Mouse (Mus musculus): ENCODE measurements around the gene A030005L19Rik. TPM values are rescaled to one million over a fixed set of nuclear protein-coding genes. Genes with fewer than 3 reads are reported as not detected.
"Not testable (repeated sequence)": the region's sequence is repeated elsewhere in the genome, so short reads cannot be mapped to it uniquely, and the experiment has no call there.

The A030005L19Rik gene
- total RNA-seq (2017), result not detected in 2 replicates

DNA sequence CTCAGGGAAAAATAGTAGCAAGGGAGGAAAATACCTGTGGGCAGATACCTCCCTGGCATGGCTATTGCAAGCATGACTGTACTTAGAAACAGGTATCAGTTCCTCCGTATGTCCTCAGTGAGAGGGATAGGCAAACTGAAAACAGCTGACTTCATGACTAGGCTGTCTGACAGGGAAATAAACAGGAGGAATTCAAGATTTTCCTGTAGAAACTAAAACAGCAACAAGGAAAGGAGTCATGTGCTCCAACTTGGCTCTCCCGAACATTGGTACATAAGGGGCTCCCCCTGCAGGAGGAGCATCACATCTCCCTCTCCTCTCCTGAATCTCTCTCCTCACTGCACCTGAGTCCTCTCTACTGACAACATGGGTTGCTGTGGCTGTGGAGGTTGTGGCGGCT, at the start of gene A030005L19Rik:
Gene A030005L19Rik (plus strand): TSS at position 301 of the 400 bp plus-strand sequence.
- ATAC-seq (ENCODE audit: extremely low read depth, insufficient number of reproducible peaks, low FRiP score, poor library complexity, severe bottlenecking), result no peak

DNA sequence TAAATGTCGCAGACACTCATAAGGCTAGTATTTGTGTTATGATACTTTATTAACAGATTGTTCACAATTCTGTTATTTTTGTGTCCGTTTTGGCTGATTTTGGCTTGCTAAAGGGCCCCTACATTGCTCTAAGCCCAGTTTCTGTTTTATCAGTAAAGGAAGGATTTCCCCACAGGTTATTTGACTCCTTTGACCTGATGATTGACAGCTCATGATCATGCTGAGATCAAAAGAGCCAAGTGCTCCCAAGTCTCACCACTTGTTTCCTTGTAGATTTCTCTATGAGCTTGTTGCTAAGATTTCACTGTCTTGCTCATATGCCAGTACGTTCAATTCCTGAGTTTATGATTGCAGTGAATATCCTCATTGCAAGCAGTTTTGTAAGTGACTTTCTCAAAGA, 42.9 kb upstream of the A030005L19Rik start:
- ATAC-seq (ENCODE audit: extremely low read depth, insufficient number of reproducible peaks, low FRiP score, poor library complexity, severe bottlenecking), result no peak

DNA sequence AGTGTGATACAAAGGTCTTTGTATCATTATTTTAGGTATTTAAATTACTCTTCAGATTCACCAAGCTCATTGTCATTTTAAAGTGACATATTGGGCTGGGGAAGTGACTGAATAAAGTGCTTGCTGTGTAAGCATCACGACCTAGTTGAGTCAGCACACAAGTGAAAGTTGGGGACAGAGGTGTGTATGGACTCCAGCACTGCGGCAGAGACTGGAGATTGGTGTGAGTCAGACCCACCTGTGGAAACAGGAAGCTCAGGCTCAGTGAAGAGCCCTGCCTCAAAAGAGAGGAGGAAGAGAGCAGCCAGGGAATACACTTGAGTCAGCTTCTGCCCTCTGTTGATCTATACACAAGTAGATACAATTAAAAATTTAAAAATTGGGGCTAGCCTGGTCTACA, 34.0 kb upstream of the A030005L19Rik start:
- no peak for ATAC-seq (ENCODE audit: extremely low read depth, insufficient number of reproducible peaks, low FRiP score, poor library complexity, severe bottlenecking)

DNA sequence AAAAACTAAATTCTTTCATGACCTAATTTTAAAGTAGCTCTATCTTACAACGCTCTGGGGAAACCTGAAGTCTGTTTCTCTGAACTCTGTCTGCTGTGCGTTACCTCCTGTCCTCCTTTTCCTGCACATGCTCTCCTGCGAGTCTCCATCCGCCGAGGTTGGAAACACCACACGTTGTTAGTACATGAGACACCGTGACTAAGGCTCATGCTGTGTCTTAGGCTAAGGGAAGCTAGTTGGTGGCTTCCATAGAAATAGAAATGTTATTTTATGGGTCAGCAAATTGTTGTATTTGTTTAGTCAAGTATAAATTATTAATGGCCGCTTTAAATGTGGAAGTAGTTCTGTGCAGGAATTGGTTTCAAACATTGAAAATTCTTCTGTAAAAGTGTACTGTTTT, 32.9 kb upstream of the A030005L19Rik start:
- no peak for ATAC-seq (ENCODE audit: extremely low read depth, insufficient number of reproducible peaks, low FRiP score, poor library complexity, severe bottlenecking)

DNA sequence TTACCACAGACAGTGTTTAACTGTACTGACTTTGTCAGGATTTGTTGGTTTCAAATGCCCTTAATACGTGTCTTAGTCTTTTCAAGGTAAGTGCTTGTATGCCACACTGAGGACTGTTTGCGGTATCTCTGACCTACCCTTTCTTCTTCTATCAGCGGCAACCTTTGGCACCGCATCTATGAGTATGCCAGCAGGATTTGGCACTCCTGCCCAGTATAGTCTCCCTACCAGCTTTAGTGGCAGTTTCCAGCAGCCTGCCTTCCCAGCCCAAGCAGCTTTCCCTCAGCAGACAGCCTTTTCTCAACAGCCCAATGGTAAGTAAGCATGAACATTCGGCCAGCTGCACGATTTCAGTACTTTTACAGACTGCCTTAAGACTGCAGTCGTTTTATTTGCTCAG, 19.9 kb upstream of the A030005L19Rik start:
- ATAC-seq (ENCODE audit: extremely low read depth, insufficient number of reproducible peaks, low FRiP score, poor library complexity, severe bottlenecking), result no peak

DNA sequence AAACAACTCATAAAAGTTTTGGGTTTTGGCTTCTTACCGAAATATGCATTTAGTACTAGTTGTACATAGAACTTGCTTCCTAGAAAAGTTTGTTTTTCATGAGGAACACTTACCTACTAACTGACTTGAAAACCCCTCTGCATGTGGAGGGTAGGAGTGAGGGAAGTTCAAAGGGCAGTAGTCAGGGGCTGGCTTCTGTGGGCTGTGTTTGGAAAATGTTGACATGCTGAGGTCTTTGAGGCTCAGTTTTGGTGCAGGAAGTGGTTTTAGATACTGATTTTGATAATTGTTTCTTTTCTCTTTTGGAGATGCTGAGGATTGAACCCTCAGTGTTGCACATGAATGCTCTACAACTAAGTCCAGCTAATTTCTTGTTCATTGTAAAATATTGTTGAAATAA, 12.6 kb upstream of the A030005L19Rik start:
- no peak for ATAC-seq (ENCODE audit: extremely low read depth, insufficient number of reproducible peaks, low FRiP score, poor library complexity, severe bottlenecking)

DNA sequence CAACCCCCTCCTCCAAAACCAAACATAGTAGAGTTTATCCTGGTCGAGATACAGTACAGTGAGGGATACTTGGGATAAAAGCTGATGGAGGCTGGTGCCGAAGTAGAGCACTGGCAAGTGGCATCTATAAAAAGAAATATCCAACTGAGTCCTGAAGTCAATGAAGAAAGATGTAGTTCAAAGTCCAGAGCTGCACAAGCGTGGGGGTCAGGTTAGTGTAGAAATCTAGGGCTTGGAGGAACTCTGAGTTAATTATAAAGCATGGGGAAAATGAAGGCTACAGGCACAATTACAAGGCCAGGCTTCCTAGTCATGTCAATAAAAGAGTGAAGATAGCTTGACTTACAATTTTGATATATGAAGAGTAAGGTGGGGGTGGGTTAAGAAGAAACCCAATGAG, 11.9 kb upstream of the A030005L19Rik start:
- no peak for ATAC-seq (ENCODE audit: extremely low read depth, insufficient number of reproducible peaks, low FRiP score, poor library complexity, severe bottlenecking)

DNA sequence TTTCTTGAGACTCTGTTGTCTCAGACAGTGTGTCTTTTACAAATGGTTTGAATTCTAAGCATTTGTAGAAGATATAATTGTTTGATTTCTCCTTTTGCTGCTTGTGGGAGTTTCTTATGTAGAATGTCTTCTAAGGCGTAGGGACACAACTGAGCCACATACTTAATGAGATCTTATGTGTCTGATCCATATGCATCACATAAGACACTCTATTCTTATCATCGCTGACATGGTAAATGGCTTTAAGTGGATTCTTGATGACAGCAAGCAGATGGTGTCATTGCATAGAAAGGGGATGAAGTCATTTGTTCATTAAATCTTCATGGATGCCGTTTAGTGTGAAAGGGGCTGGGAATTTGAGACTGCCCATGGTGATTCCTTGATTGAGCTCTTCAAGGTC, 7.2 kb upstream of the A030005L19Rik start:
- no peak for ATAC-seq (ENCODE audit: extremely low read depth, insufficient number of reproducible peaks, low FRiP score, poor library complexity, severe bottlenecking)

DNA sequence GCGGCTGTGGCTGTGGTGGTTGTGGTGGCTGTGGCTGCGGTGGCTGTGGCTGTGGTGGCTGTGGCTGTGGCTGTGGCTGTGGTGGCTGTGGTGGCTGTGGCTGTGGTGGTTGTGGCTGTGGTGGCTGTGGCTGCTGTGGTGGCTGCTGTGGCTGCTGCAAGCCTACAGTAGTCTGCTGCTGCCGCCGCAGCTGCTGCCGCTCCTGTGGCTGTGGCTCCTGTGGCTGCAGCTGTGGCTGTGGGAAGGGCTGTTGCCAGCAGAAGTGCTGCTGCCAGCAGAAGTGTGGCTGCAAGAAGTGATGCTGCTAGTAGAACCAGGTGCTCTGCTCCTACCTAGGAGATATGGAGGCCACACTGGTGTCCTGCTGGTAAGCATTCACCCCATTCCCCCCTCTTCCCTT, 309 bp downstream of the A030005L19Rik start:
- not testable (repeated sequence) for ATAC-seq (ENCODE audit: extremely low read depth, insufficient number of reproducible peaks, low FRiP score, poor library complexity, severe bottlenecking)

DNA sequence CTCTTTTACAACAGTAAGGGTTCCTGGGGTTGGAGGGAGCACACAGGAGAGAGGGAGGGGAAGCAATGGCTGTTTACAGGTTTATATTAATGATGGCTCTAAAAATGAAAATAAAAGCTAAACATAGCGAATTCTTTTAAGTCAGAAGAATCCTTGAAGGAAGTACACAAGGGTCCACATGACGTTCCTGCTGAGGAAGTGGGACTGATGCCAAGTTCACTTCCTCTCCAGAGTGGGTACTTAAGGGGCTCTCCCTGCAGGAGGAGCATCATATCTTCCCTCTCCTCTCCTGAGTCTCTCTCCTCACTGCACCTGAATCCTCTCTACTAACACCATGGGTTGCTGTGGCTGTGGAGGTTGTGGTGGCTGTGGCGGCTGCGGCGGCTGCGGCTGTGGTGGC, 11.5 kb downstream of the A030005L19Rik start, which contains the start of gene A030014E15Rik:
Gene A030014E15Rik (plus strand): TSS at position 268 of the 400 bp plus-strand sequence.
- no peak for ATAC-seq (ENCODE audit: extremely low read depth, insufficient number of reproducible peaks, low FRiP score, poor library complexity, severe bottlenecking)

DNA sequence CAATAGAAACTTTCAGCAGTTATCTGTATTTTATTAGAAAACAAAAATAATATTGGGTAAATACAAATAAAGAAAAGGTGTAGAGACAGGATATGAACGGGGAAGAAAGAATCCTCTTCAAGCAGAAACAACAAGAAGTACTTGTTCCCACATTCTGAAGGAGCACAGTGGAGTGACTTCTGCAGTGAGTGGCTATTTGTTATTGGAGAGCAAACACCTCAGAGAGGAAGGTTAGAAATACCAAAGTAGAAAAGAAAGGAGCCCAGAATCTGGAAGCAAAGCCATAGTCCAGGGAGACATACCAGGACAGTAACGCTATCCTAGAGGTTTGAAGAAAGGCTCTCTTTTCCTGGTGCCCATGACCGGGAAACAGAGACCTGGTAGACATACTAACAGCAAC, 17.4 kb downstream of the A030005L19Rik start:
- not testable (repeated sequence) for ATAC-seq (ENCODE audit: extremely low read depth, insufficient number of reproducible peaks, low FRiP score, poor library complexity, severe bottlenecking)

DNA sequence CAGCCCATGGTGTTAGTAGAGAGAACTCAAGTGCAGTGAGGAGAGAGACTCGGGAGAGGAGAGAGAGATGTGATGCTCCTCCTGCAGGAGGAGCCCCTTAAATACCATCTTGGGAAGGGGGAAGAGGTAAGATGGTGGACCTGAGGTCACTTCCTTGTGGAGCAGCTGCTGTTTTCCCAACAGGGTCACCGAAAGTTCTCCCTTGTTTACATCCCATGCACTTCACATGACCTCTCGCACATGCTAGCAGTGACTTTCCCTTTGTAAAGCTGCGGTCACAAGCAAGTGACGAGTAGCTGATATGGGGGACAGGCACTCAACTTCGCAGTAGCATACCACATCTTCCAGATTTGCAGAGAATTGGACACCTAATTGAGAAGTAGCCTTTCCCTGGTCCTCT, 18.2 kb downstream of the A030005L19Rik start, which contains the start of gene Gm6217:
Gene Gm6217 (minus strand): TSS at position 74 of the 400 bp plus-strand sequence.
- not testable (repeated sequence) for ATAC-seq (ENCODE audit: extremely low read depth, insufficient number of reproducible peaks, low FRiP score, poor library complexity, severe bottlenecking)

DNA sequence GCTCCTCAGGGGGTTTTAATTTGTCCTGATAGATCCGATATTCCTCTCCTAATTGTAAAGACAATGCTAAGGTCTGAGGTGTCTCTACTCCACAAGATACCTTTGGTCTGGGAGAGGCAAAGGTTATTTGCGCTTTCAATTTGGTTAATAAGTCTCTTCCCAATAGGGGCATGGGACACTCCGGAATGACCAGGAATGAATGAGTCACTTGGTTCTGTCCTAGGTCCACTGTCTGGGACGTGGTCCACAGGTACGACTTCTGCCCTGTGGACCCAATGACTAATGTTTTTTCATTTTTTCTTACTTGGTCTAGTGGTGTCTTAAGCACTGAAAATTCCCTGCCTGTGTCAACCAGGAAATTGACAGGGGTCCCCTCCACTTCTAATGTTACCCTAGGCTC, 25.5 kb downstream of the A030005L19Rik start:
- ATAC-seq (ENCODE audit: extremely low read depth, insufficient number of reproducible peaks, low FRiP score, poor library complexity, severe bottlenecking), result no peak

DNA sequence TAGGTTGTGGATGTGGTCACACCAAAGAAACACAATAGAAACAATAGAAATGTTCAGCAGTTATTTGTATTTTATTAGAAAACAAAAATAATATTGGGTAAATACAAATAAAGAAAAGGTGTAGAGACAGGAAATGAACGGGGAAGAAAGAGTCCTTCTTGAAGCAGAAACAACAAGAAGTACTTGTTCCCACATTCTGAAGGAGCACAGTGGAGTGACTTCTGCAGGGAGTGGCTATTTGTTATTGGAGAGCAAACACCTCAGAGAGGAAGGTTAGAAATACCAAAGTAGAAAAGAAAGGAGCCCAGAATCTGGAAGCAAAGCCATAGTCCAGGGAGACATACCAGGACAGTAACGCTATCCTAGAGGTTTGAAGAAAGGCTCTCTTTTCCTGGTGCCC, 29.4 kb downstream of the A030005L19Rik start:
- not testable (repeated sequence) for ATAC-seq (ENCODE audit: extremely low read depth, insufficient number of reproducible peaks, low FRiP score, poor library complexity, severe bottlenecking)

DNA sequence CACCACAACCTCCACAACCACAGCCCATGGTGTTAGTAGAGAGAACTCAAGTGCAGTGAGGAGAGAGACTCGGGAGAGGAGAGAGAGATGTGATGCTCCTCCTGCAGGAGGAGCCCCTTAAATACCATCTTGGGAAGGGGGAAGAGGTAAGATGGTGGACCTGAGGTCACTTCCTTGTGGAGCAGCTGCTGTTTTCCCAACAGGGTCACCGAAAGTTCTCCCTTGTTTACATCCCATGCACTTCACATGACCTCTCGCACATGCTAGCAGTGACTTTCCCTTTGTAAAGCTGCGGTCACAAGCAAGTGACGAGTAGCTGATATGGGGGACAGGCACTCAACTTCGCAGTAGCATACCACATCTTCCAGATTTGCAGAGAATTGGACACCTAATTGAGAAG, 30.2 kb downstream of the A030005L19Rik start, which contains the start of gene A030003K21Rik:
Gene A030003K21Rik (minus strand): TSS at position 94 of the 400 bp plus-strand sequence.
- not testable (repeated sequence) for ATAC-seq (ENCODE audit: extremely low read depth, insufficient number of reproducible peaks, low FRiP score, poor library complexity, severe bottlenecking)

DNA sequence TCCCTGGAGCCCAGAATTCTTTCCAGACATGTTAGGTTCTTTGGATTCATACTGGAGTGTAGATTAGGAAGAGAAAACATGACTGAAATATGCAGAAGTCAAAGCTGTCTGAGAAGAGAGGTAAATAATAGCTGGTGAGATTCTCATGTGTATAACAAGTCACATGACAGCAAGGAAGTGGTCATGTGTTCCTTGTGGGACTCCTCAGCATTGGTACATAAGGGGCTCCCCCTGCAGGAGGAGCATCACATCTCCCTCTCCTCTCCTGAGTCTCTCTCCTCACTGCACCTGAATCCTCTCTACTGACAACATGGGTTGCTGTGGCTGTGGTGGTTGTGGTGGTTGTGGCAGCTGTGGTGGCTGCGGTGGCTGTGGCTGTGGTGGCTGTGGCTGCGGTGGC, 32.9 kb downstream of the A030005L19Rik start:
- ATAC-seq (ENCODE audit: extremely low read depth, insufficient number of reproducible peaks, low FRiP score, poor library complexity, severe bottlenecking), result not testable (repeated sequence)

DNA sequence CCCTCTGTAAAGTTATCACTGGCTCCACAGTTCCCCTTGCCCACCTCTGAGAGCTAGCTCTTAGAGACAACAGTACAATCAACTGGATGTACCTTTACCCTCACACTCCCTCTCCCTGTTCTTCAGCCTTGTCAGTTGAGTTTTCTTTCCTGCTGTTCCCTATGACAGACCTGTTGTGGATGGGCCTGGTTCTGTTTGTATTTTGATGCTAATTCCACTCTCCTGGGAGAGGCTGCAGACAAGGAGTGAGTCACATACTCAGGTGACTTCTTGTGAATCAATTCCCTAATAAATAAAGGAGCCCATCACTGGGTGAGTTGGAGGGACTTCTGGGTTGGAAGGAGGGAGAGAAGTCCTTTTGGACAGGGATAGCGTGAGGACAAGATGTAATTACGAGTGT, 35.5 kb downstream of the A030005L19Rik start:
- ATAC-seq (ENCODE audit: extremely low read depth, insufficient number of reproducible peaks, low FRiP score, poor library complexity, severe bottlenecking), result no peak

DNA sequence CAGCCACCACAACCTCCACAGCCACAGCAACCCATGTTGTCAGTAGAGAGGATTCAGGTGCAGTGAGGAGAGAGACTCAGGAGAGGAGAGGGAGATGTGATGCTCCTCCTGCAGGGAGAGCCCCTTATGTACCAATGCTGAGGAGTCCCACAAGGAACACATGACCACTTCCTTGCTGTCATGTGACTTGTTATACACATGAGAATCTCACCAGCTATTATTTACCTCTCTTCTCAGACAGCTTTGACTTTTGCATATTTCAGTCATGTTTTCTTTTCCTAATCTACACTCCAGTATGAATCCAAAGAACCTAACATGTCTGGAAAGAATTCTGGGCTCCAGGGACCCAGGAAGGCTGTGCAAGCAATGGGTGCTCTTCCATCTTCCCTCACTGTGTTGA, 42.8 kb downstream of the A030005L19Rik start, which contains the start of gene Gm7544:
Gene Gm7544 (minus strand): TSS at position 101 of the 400 bp plus-strand sequence.
- ATAC-seq (ENCODE audit: extremely low read depth, insufficient number of reproducible peaks, low FRiP score, poor library complexity, severe bottlenecking), result not testable (repeated sequence)

DNA sequence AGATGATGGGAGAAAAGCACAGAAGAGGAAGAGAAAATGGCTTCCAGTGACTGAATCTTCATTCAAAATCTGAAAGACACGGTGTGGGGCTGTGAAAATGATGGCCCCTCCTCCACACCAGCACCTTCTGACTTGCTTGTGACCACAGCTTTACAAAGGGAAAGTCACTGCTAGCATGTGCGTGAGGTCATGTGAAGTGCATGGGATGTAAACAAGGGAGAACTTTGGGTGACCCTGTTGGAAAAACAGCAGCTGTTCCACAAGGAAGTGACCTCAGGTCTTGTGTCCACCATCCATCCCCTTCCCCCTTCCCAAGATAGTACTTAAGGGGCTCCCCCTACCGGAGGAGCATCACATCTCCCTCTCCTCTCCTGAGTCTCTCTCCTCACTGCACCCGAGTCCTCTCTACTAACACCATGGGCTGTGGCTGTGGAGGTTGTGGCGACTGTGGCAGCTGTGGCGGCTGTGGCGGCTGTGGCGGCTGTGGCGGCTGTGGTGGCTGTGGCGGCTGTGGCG, 46.8 kb downstream of the A030005L19Rik start, which contains the start of gene Gm47955:
Gene Gm47955 (plus strand): TSS at position 417 of the 516 bp plus-strand sequence.
- no peak for ATAC-seq (ENCODE audit: extremely low read depth, insufficient number of reproducible peaks, low FRiP score, poor library complexity, severe bottlenecking)
